Mouse (Mus musculus): ENCODE data around the gene Trove2. TPM values are rescaled to one million over a fixed set of nuclear protein-coding genes. Genes with fewer than 3 reads are reported as not detected.
A peak's percentile ranks its signal among the peaks of the same experiment; 100 is the strongest.

Gene Trove2
- polyA plus RNA-seq, 1 experiment from 2014 or later, result 29.0 TPM

DNA sequence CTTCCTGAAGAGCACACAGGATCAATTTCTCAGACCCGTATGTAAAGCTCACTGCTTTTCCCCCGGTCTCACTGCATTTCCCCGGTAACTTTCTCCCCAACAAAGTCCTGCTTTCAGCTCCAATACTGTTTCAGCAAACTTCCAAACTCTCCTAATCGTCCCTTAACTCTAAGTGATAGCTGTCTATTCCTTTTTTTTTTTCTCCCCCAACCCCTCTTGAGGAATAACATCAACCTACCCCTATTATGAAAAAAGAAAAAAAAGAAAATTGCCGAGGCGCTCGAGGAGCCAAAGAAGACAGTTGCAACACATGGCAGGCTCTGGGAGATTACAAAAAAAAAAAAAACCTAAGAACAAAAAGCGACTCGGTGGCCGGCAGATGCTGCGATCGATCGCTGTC, 75.1 kb downstream of the Trove2 start:
- H3K9ac ChIP-seq, result peak overlapping the region; percentile 70
- H3K36me3 ChIP-seq, result peaks cover 6% of the 10 kb centered on the region; the same call in 1 of the 2 replicates
- no peak for ATAC-seq (ENCODE audit: low FRiP score, low read depth)
- no peaks in the 10 kb centered on the region for H3K27me3 ChIP-seq
- under 1% methylated on average over 13 of the region's 13 CpGs for WGBS
- peak overlapping the region; percentile 79 for H3K4me2 ChIP-seq
- peak overlapping the region; percentile 97 for H3K4me3 ChIP-seq
- H3K27ac ChIP-seq (replicated peaks), result peak overlapping the region; percentile 87; the same call in 1 of the 2 replicates
- no peaks in the 10 kb centered on the region for H3K9me3 ChIP-seq
- H3K4me1 ChIP-seq (replicated peaks), result peaks cover 24% of the 10 kb centered on the region

Other genes starting within 250 kb of the Trove2 start
- gene B3galt2, start 136.4 kb downstream of the Trove2 start, polyA plus RNA-seq (2015; fragmentation: Nextera tagmentation; extraction: Ambion mirVana), result 6.5 and 6.9 TPM in 2 replicates
- 18.5 and 19.1 TPM in 2 replicates for gene Cdc73, start 74.2 kb downstream of the Trove2 start, polyA plus RNA-seq (2015; fragmentation: Nextera tagmentation; extraction: Ambion mirVana)
- gene Glrx2, start 60.7 kb downstream of the Trove2 start, polyA plus RNA-seq (2015; fragmentation: Nextera tagmentation; extraction: Ambion mirVana), result 118 and 125 TPM in 2 replicates
- gene Uchl5, start 204 bp upstream of the Trove2 start, polyA plus RNA-seq (2015; fragmentation: Nextera tagmentation; extraction: Ambion mirVana), result 67.6 and 69.0 TPM in 2 replicates
- gene Rgs2, start 227.1 kb upstream of the Trove2 start, polyA plus RNA-seq (2015; fragmentation: Nextera tagmentation; extraction: Ambion mirVana), result 102 and 111 TPM in 2 replicates